Mouse (Mus musculus) liver, embryonic 13.5 days (tissue): ENCODE measurements around the gene Gm8300. TPM values are rescaled to one million over a fixed set of nuclear protein-coding genes. Genes with fewer than 3 reads are reported as not detected.
"Not testable (repeated sequence)": the region's sequence is repeated elsewhere in the genome, so short reads cannot be mapped to it uniquely, and the experiment has no call there.

Experiments
- ATAC-seq: fragments of 200-750 bp; cut with Nextera tagmentation; 2 replicates; pipeline ENCODE4 v1.8.0; 2017; ENCODE audit warnings: low read depth, mild to moderate bottlenecking, moderate number of reproducible peaks, moderate library complexity
- DNase-seq: peaks from one replicate; pipeline ENCODE4 v3.0.0; 2022
- H3K27ac ChIP-seq: fragments of 300-500 bp; sonication (generic); 2 replicates; pipeline ENCODE4 v1.5.1; 2015; ENCODE audit warnings: moderate library complexity, mild to moderate bottlenecking, inconsistent platforms
- H3K27me3 ChIP-seq: fragments of 300-500 bp; sonication (generic); 2 replicates; pipeline ENCODE4 v1.6.1; 2015; ENCODE audit warnings: mild to moderate bottlenecking, inconsistent platforms
- H3K36me3 ChIP-seq: fragments of 300-500 bp; sonication (generic); 2 replicates; pipeline ENCODE4 v1.6.1; 2015; ENCODE audit warnings: mild to moderate bottlenecking, inconsistent platforms
- H3K4me1 ChIP-seq: fragments of 300-500 bp; sonication (generic); replicated peaks from 2 replicates; pipeline ENCODE4 v1.6.1; 2015; ENCODE audit warnings: inconsistent platforms
- H3K4me2 ChIP-seq: fragments of 300-500 bp; sonication (generic); 2 replicates; pipeline ENCODE4 v1.6.1; 2015; ENCODE audit warnings: inconsistent platforms, mild to moderate bottlenecking, moderate library complexity
- H3K4me3 ChIP-seq: fragments of 300-500 bp; sonication (generic); replicated peaks from 2 replicates; pipeline ENCODE4 v1.5.1; 2015; ENCODE audit warnings: mild to moderate bottlenecking, inconsistent platforms
- H3K9ac ChIP-seq: fragments of 300-500 bp; sonication (generic); 2 replicates; pipeline ENCODE4 v1.6.1; 2015; ENCODE audit warnings: mild to moderate bottlenecking, inconsistent platforms
- H3K9me3 ChIP-seq: fragments of 300-500 bp; sonication (generic); replicated peaks from 2 replicates; pipeline ENCODE4 v1.6.1; 2016; ENCODE audit warnings: inconsistent platforms
- WGBS: fragments of 180-500 bp; shearing (Covaris S2); methylation state at CpG from one replicate; pipeline ENCODE4 v1.1.7; 2015; ENCODE audit not compliant: insufficient replicate concordance; 5-methylcytosine and 5-hydroxymethylcytosine counted together
- polyA plus RNA-seq: library from polyadenylated mRNA; unstranded; fragments of >200 nt; fragmentation: Nextera tagmentation; extraction: Ambion mirVana; gene quantifications from 2 replicates; pipeline ENCODE4 v1.2.1, GENCODE M21; 2015

The Gm8300 gene
- not detected in 2 replicates for polyA plus RNA-seq

GRCm38 (mm10) chr12:87514016-87514415, at the start of gene Gm8300:
TSS of gene Gm8300 (plus strand) at chr12:87514316.
- ATAC-seq, H3K27me3 ChIP-seq, H3K4me2 ChIP-seq, H3K4me3 ChIP-seq, H3K27ac ChIP-seq, DNase-seq, H3K9me3 ChIP-seq, H3K9ac ChIP-seq, H3K4me1 ChIP-seq, H3K36me3 ChIP-seq: not testable (repeated sequence)
- WGBS, result 64% methylated on average over 4 of the region's 4 CpGs

GRCm38 (mm10) chr12:87464678-87465297, 49.3 kb upstream of the Gm8300 start:
- H3K4me3 ChIP-seq, result no peak overlapping the region
- 49% methylated on average over 6 of the region's 6 CpGs for WGBS
- no peaks in the 10 kb centered on the region for H3K9me3 ChIP-seq
- H3K27ac ChIP-seq, result no peak overlapping the region
- no peaks in the 10 kb centered on the region for H3K27me3 ChIP-seq
- H3K4me1 ChIP-seq, result peaks cover 20% of the 10 kb centered on the region
- no peak overlapping the region for H3K4me2 ChIP-seq
- H3K36me3 ChIP-seq, result peaks cover 83% of the 10 kb centered on the region
- DNase-seq, result peak; percentile 46
- ATAC-seq, result peak; percentile 92
- H3K9ac ChIP-seq, result no peak overlapping the region

GRCm38 (mm10) chr12:87470263-87471136, 43.6 kb upstream of the Gm8300 start:
- WGBS, result 37% methylated on average over 7 of the region's 7 CpGs
- H3K36me3 ChIP-seq, result peaks cover 27% of the 10 kb centered on the region
- ATAC-seq, result no peak
- H3K4me3 ChIP-seq, result peak overlapping the region; percentile 77
- peak overlapping the region; percentile 54 for H3K27ac ChIP-seq
- peaks cover 24% of the 10 kb centered on the region for H3K4me1 ChIP-seq
- H3K9ac ChIP-seq, result peak overlapping the region; percentile 89
- H3K9me3 ChIP-seq, result no peaks in the 10 kb centered on the region
- H3K27me3 ChIP-seq, result no peaks in the 10 kb centered on the region
- no peak for DNase-seq
- H3K4me2 ChIP-seq, result peak overlapping the region; percentile 73

GRCm38 (mm10) chr12:87471421-87471963, 42.6 kb upstream of the Gm8300 start:
- Histone ChIP-seq H3K4me1 (peaks cover 23% of the 10 kb centered on the region), H3K9me3 (no peaks in the 10 kb centered on the region), H3K4me3 (peak overlapping the region; percentile 77), H3K4me2 (peak overlapping the region; percentile 73), H3K36me3 (peaks cover 21% of the 10 kb centered on the region), H3K9ac (peak overlapping the region; percentile 89), H3K27ac (peak overlapping the region; percentile 80), H3K27me3 (no peaks in the 10 kb centered on the region)
- DNase-seq (no peak), ATAC-seq (no peak)
- under 1% methylated on average over 19 of the region's 19 CpGs for WGBS

DNA sequence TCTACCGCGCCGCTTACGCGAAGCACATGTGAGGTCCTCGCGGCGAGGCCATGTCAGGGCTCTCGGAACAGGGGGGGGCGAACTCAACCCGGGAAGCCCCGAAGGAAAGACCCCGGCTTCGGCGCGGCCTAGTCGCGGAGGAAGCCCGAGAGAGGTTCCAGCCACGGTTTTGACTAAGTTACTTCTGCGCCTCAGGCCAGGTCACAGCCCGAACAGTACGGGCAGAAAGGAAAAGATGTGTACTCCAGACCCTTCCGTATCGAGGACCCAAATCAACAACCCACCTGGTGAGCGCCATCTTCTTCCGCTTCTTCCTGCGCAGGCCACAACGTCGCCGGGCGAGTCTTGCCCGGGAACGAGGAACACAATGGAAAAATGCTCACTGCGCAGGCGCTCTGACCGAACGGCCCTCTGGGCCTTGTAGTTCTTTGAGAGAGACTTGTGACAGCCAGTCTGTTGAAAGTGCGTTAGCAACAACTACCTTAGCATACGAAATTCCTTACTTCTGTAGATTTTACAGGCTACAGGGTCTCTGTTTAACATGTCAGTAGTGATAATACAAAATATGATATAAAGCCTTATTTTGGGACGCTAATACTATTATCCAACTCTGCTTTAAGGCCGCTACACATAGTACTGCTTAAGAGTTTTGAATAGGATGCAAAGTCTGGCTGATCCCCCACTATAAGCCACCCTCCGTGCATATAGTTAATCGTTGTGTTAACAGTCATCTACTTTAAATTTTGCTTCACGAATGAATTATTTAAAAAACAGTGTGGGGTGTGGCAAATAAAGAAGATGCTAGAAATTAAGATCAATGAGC, 41.9 kb upstream of the Gm8300 start, which contains the start of gene Snw1:
Snw1 (minus strand) TSS at position 311 of the 823 bp plus-strand sequence.
- H3K9ac ChIP-seq, result peak within 1 kb of the TSS; percentile 89
- H3K4me1 ChIP-seq, result peaks cover 20% of the 10 kb centered on the region
- peak; percentile 95 for ATAC-seq
- no peaks in the 10 kb centered on the region for H3K9me3 ChIP-seq
- no peaks in the 10 kb centered on the region for H3K27me3 ChIP-seq
- H3K36me3 ChIP-seq, result peaks cover 15% of the 10 kb centered on the region
- WGBS, result 3% methylated on average over 44 of the region's 45 CpGs
- H3K27ac ChIP-seq, result peak within 1 kb of the TSS; percentile 80
- DNase-seq, result peak; percentile 90
- peak within 1 kb of the TSS; percentile 73 for H3K4me2 ChIP-seq
- peak within 1 kb of the TSS; percentile 77 for H3K4me3 ChIP-seq

GRCm38 (mm10) chr12:87474756-87475155, 39.4 kb upstream of the Gm8300 start:
- DNase-seq (no peak), ATAC-seq (no peak)
- 50% methylated on average over 3 of the region's 3 CpGs for WGBS
- H3K4me1 ChIP-seq, result peaks cover 16% of the 10 kb centered on the region
- no peak overlapping the region for H3K9ac ChIP-seq
- H3K9me3 ChIP-seq, result no peaks in the 10 kb centered on the region
- H3K27ac ChIP-seq, result no peak overlapping the region
- H3K36me3 ChIP-seq, result no peaks in the 10 kb centered on the region
- no peaks in the 10 kb centered on the region for H3K27me3 ChIP-seq
- no peak overlapping the region for H3K4me3 ChIP-seq
- H3K4me2 ChIP-seq, result no peak overlapping the region

- not testable (repeated sequence) for H3K4me1 ChIP-seq, DNase-seq, H3K4me2 ChIP-seq, ATAC-seq, H3K4me3 ChIP-seq, H3K27ac ChIP-seq, H3K36me3 ChIP-seq, H3K27me3 ChIP-seq, H3K9me3 ChIP-seq, H3K9ac ChIP-seq
- WGBS, result 65% methylated on average over 5 of the region's 5 CpGs
These were observed 31.6 kb upstream of the Gm8300 start for GRCm38 (mm10) chr12:87482482-87482881.

DNA sequence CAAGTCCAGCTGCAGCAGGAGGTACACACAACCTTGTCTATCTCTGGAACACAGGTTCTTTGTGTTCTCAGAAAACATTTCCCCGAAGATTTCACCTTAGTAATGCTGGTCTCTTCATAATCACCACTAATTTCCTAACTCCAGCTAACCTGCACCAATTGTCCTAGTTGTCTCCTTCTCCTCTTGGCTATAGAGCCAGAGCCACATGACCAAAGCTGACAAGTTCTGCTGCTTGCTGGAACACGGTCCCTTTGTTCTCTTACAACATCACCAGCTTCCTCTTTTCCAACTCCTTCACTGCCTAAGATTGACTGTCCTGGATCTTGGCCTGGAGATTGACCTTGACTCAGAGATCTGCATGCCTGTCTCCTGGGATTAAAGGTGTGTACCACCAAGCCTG, 25.4 kb upstream of the Gm8300 start:
- not testable (repeated sequence) for H3K4me3 ChIP-seq, H3K4me2 ChIP-seq, H3K9me3 ChIP-seq, H3K9ac ChIP-seq, DNase-seq, ATAC-seq, H3K27me3 ChIP-seq, H3K27ac ChIP-seq, H3K4me1 ChIP-seq, H3K36me3 ChIP-seq
- WGBS, result 22% methylated on average over 2 of the region's 2 CpGs

DNA sequence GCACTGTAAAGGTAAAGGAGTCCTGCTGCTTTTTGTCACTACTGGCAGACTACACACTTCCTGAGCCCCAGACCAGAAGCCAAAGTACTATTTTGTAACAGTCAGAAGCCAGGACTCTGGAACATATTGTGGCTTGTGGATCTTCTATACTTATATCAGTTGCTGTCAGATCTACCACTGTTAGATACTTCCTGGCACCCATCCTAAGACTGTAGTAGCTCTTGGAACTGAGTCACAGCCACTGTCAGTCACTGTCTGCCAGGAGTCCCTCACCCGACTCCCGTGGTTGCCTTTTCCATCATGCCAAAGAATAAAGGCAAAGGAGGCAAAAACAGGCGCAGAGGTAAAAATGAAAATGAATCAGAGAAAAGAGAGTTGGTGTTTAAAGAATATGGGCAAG, 19.7 kb upstream of the Gm8300 start, which contains the start of gene Gm5788:
Gm5788 (plus strand) TSS at position 301 of the 400 bp plus-strand sequence.
- not testable (repeated sequence) for H3K36me3 ChIP-seq, H3K4me2 ChIP-seq, H3K27ac ChIP-seq, DNase-seq, H3K9me3 ChIP-seq, H3K27me3 ChIP-seq, H3K4me3 ChIP-seq, H3K9ac ChIP-seq, ATAC-seq, H3K4me1 ChIP-seq
- WGBS, result 63% methylated on average over 3 of the region's 3 CpGs

DNA sequence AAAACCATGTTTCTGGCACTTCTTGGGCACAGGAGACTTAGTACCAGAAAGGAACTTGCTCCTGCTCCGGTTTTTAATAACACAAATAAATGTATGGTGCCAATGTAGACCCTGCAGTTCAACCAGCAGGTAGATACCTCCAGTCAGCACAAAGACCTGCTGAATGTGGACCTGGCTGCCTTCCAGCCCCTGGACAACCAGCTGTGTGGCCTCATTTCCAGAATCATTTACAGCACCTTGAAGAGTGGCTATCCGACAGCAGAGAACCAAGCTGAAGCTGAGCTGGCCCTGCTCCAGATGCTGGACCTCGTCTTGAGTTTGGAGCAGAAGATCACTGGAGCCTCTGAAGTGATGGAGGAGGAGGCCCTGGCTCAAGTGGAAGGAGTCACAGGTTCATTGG, 5.5 kb downstream of the Gm8300 start:
- H3K4me3 ChIP-seq, H3K4me2 ChIP-seq, DNase-seq, H3K27ac ChIP-seq, H3K9me3 ChIP-seq, H3K9ac ChIP-seq, H3K36me3 ChIP-seq, H3K27me3 ChIP-seq, H3K4me1 ChIP-seq, ATAC-seq: not testable (repeated sequence)
- WGBS, result 45% methylated on average over 3 of the region's 3 CpGs

DNA sequence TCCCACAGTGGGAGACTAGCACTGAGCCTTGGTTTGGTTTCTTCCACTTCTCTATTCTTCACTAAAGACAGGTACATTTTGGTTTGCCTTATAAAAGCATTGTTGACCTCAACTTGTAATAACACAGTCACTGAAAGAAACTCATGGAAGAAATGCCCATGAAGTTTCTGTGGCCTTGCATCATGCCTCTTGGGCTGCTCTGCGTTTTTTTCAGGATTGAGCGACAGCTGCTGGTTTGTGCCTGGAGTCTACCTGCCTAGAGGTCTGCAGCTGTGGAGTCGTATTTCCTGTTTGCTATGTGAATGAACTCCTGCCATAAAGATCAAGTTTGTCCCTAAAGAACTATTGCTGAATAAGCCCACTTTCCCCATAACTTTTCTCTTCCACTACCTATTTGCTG, 29.8 kb downstream of the Gm8300 start:
- Histone ChIP-seq H3K9me3 (no peaks in the 10 kb centered on the region), H3K4me1 (no peaks in the 10 kb centered on the region), H3K36me3 (no peaks in the 10 kb centered on the region), H3K4me2 (no peak overlapping the region), H3K27ac (no peak overlapping the region), H3K9ac (no peak overlapping the region), H3K27me3 (no peaks in the 10 kb centered on the region), H3K4me3 (no peak overlapping the region)
- ATAC-seq (no peak), DNase-seq (no peak)
- 57% methylated on average over 3 of the region's 3 CpGs for WGBS
